Mouse (Mus musculus) E14TG2a.4 (cell line): Measurements from ENCODE around the gene Nox1.

Experiments used
- CTCF ChIP-seq: conservative IDR thresholded peaks from 2 replicates; pipeline ENCODE4 v1.5.1; 2014; ENCODE audit warnings: low read length
- NANOG ChIP-seq: IDR thresholded peaks from 2 replicates; pipeline ENCODE4 v1.6.1; 2014; ENCODE audit warnings: borderline replicate concordance, low read length, mixed read lengths
- POU5F1 ChIP-seq: IDR thresholded peaks from 2 replicates; pipeline ENCODE4 v1.6.1; 2014; ENCODE audit warnings: low read length, borderline replicate concordance

DNA sequence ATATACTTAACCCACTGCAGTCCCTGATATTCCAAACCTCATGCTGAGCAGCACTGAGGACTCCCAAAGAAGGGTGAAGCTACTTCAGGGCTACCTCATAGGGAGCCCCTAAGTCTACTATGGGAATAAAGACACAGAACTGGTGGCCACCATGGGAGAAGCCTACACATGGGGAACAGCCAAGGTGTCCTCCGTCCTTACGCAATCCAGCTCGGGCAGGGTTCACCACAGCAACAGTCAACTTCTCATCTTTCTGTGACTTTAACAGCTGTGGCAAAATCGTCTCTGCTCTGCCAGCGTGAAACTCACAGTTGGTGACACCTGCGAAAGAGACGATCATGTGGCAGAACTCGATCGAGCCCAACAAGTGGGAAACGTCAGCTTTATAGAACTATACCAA lies 16.5 kb upstream of the Nox1 start:
- TF ChIP-seq CTCF (no peak), NANOG (no peak), POU5F1 (no peak)
